Mouse (Mus musculus): Measurements from ENCODE around the gene Sowahb. TPM values are rescaled to one million over a fixed set of nuclear protein-coding genes. Genes with fewer than 3 reads are reported as not detected.

Gene Sowahb
- polyA plus RNA-seq (2017; shearing (Covaris generic)), result not detected

GRCm38 (mm10) chr5:93044584-93045370, at the start of gene Sowahb:
Gene Sowahb, minus strand, starts transcription at chr5:93045022.

GRCm38 (mm10) chr5:93092857-93093622, 48.2 kb upstream of the Sowahb start, which contains the start of gene Sept11:
Gene Sept11, plus strand, starts transcription at chr5:93093437.

Other genes with a start within 250 kb of the Sowahb start
- 43.9 TPM for gene Sept11, start 48.4 kb upstream of the Sowahb start, polyA plus RNA-seq (2017; shearing (Covaris generic))
- 239 TPM for gene Ccni, start 161.5 kb upstream of the Sowahb start, polyA plus RNA-seq (2017; shearing (Covaris generic))
- 4.7 TPM for gene 2010109A12Rik, start 161.5 kb upstream of the Sowahb start, polyA plus RNA-seq (2017; shearing (Covaris generic))
- gene Ccng2, start 222.2 kb upstream of the Sowahb start, polyA plus RNA-seq (2017; shearing (Covaris generic)), result 194 TPM